Mouse (Mus musculus): ENCODE results near the gene Hoxa4. TPM values are rescaled to one million over a fixed set of nuclear protein-coding genes. Genes with fewer than 3 reads are reported as not detected.

The Hoxa4 gene
- polyA plus RNA-seq, 1 experiment from 2014 or later, result 7.1 TPM

GRCm38 (mm10) chr6:52203371-52204049, 12.0 kb upstream of the Hoxa4 start:
- H3K36me3 ChIP-seq, result peaks cover 48% of the 10 kb centered on the region
- peak; percentile 49 for ATAC-seq (ENCODE audit: low FRiP score, low read depth)
- H3K4me2 ChIP-seq (replicated peaks), result peak overlapping the region; percentile 99
- peak overlapping the region; percentile 99 for H3K27ac ChIP-seq
- H3K9ac ChIP-seq, result peak overlapping the region; percentile 100
- H3K4me3 ChIP-seq, result peak overlapping the region; percentile 92
- WGBS, result under 1% methylated on average over 46 of the region's 46 CpGs
- no peaks in the 10 kb centered on the region for H3K9me3 ChIP-seq
- no peaks in the 10 kb centered on the region for H3K27me3 ChIP-seq (replicated peaks)
- peaks cover 82% of the 10 kb centered on the region for H3K4me1 ChIP-seq

GRCm38 (mm10) chr6:52203121-52203370, 11.5 kb upstream of the Hoxa4 start:
- Histone ChIP-seq H3K4me2 (replicated peaks) (peak overlapping the region; percentile 99), H3K4me1 (peaks cover 83% of the 10 kb centered on the region), H3K36me3 (peaks cover 48% of the 10 kb centered on the region), H3K4me3 (peak overlapping the region; percentile 92), H3K27ac (peak overlapping the region; percentile 99), H3K9ac (peak overlapping the region; percentile 100), H3K9me3 (no peaks in the 10 kb centered on the region), H3K27me3 (replicated peaks) (no peaks in the 10 kb centered on the region)
- no peak for ATAC-seq (ENCODE audit: low FRiP score, low read depth)
- WGBS, result 2% methylated on average over 10 of the region's 10 CpGs

GRCm38 (mm10) chr6:52202362-52203120, 11.0 kb upstream of the Hoxa4 start:
- H3K27ac ChIP-seq, result peak overlapping the region; percentile 99
- H3K4me2 ChIP-seq (replicated peaks), result peak overlapping the region; percentile 99

GRCm38 (mm10) chr6:52201269-52201668, 9.7 kb upstream of the Hoxa4 start:
- no peak for ATAC-seq (ENCODE audit: low FRiP score, low read depth)
- Histone ChIP-seq H3K36me3 (peaks cover 45% of the 10 kb centered on the region), H3K9ac (peak overlapping the region; percentile 100), H3K4me1 (peaks cover 84% of the 10 kb centered on the region), H3K27me3 (replicated peaks) (no peaks in the 10 kb centered on the region), H3K4me2 (replicated peaks) (peak overlapping the region; percentile 99), H3K9me3 (no peaks in the 10 kb centered on the region), H3K4me3 (peak overlapping the region; percentile 41), H3K27ac (peak overlapping the region; percentile 80)
- WGBS, result 4% methylated on average over 1 of the region's 1 CpGs

More at GRCm38 (mm10) chr6:52202362-52203120, 11.0 kb upstream of the Hoxa4 start:
- WGBS, result 3% methylated on average over 22 of the region's 22 CpGs
- Histone ChIP-seq H3K9me3 (no peaks in the 10 kb centered on the region), H3K4me1 (peaks cover 84% of the 10 kb centered on the region), H3K27me3 (replicated peaks) (no peaks in the 10 kb centered on the region), H3K9ac (peak overlapping the region; percentile 100), H3K4me3 (peak overlapping the region; percentile 92), H3K36me3 (peaks cover 48% of the 10 kb centered on the region)
- ATAC-seq (ENCODE audit: low FRiP score, low read depth), result no peak

- H3K27me3 ChIP-seq (replicated peaks), result no peaks in the 10 kb centered on the region
- H3K9ac ChIP-seq, result peak overlapping the region; percentile 100
- H3K27ac ChIP-seq, result peak overlapping the region; percentile 80
Observed at GRCm38 (mm10) chr6:52200751-52201250, 9.2 kb upstream of the Hoxa4 start.

GRCm38 (mm10) chr6:52200073-52200750, 8.7 kb upstream of the Hoxa4 start:
- Histone ChIP-seq H3K4me1 (peaks cover 82% of the 10 kb centered on the region), H3K4me2 (replicated peaks) (peak overlapping the region; percentile 99), H3K4me3 (peak overlapping the region; percentile 41), H3K9ac (peak overlapping the region; percentile 100), H3K27ac (peak overlapping the region; percentile 80), H3K9me3 (no peaks in the 10 kb centered on the region), H3K36me3 (peaks cover 35% of the 10 kb centered on the region), H3K27me3 (replicated peaks) (no peaks in the 10 kb centered on the region)
- 3% methylated on average over 30 of the region's 30 CpGs for WGBS
- no peak for ATAC-seq (ENCODE audit: low FRiP score, low read depth)

More at GRCm38 (mm10) chr6:52200751-52201250, 9.2 kb upstream of the Hoxa4 start:
- H3K4me2 ChIP-seq (replicated peaks), result peak overlapping the region; percentile 99
- 4% methylated on average over 10 of the region's 10 CpGs for WGBS
- ATAC-seq (ENCODE audit: low FRiP score, low read depth), result no peak
- H3K9me3 ChIP-seq, result no peaks in the 10 kb centered on the region
- H3K36me3 ChIP-seq, result peaks cover 41% of the 10 kb centered on the region
- peaks cover 84% of the 10 kb centered on the region for H3K4me1 ChIP-seq
- peak overlapping the region; percentile 41 for H3K4me3 ChIP-seq

- peaks cover 89% of the 10 kb centered on the region for H3K4me1 ChIP-seq
- no peaks in the 10 kb centered on the region for H3K27me3 ChIP-seq (replicated peaks)
- peak overlapping the region; percentile 99 for H3K4me2 ChIP-seq (replicated peaks)
- H3K9me3 ChIP-seq, result no peaks in the 10 kb centered on the region
- peaks cover 12% of the 10 kb centered on the region for H3K36me3 ChIP-seq
- peak; percentile 58; the same call in 1 of the 2 replicates for ATAC-seq (ENCODE audit: low FRiP score, low read depth)
- peak overlapping the region; percentile 29; the same call in 1 of the 2 replicates for H3K4me3 ChIP-seq
- peak overlapping the region; percentile 87 for H3K27ac ChIP-seq
- under 1% methylated on average over 10 of the region's 10 CpGs for WGBS
- H3K9ac ChIP-seq, result peak overlapping the region; percentile 100
Observed at GRCm38 (mm10) chr6:52197271-52197670, 5.7 kb upstream of the Hoxa4 start.

- peaks cover 12% of the 10 kb centered on the region for H3K36me3 ChIP-seq
- H3K9ac ChIP-seq, result peak overlapping the region; percentile 100
- peaks cover 89% of the 10 kb centered on the region for H3K4me1 ChIP-seq
- peak overlapping the region; percentile 87 for H3K27ac ChIP-seq
- WGBS, result 4% methylated on average over 9 of the region's 9 CpGs
- no peak for ATAC-seq (ENCODE audit: low FRiP score, low read depth)
- H3K4me3 ChIP-seq, result peak overlapping the region; percentile 29; the same call in 1 of the 2 replicates
- H3K27me3 ChIP-seq (replicated peaks), result no peaks in the 10 kb centered on the region
- H3K4me2 ChIP-seq (replicated peaks), result peak overlapping the region; percentile 99
- H3K9me3 ChIP-seq, result no peaks in the 10 kb centered on the region
Observed at GRCm38 (mm10) chr6:52196811-52197210, 5.3 kb upstream of the Hoxa4 start.

GRCm38 (mm10) chr6:52194690-52195089, 3.1 kb upstream of the Hoxa4 start:
- ATAC-seq (ENCODE audit: low FRiP score, low read depth), result no peak
- Histone ChIP-seq H3K9me3 (no peaks in the 10 kb centered on the region), H3K27ac (peak overlapping the region; percentile 88), H3K9ac (peak overlapping the region; percentile 100), H3K4me3 (peak overlapping the region; percentile 7; the same call in 1 of the 2 replicates), H3K36me3 (peaks cover 4% of the 10 kb centered on the region), H3K4me1 (peaks cover 86% of the 10 kb centered on the region), H3K27me3 (replicated peaks) (no peaks in the 10 kb centered on the region), H3K4me2 (replicated peaks) (peak overlapping the region; percentile 99)
- WGBS, result 3% methylated on average over 10 of the region's 10 CpGs

- H3K4me3 ChIP-seq, result peak overlapping the region; percentile 76
- H3K27ac ChIP-seq, result peak overlapping the region; percentile 97
- peak overlapping the region; percentile 100 for H3K9ac ChIP-seq
- H3K4me2 ChIP-seq (replicated peaks), result peak overlapping the region; percentile 99
- no peaks in the 10 kb centered on the region for H3K27me3 ChIP-seq (replicated peaks)
- H3K36me3 ChIP-seq, result peaks cover 13% of the 10 kb centered on the region
- ATAC-seq (ENCODE audit: low FRiP score, low read depth), result peak; percentile 60
- WGBS, result under 1% methylated on average over 45 of the region's 55 CpGs
- H3K4me1 ChIP-seq, result peaks cover 90% of the 10 kb centered on the region
- no peaks in the 10 kb centered on the region for H3K9me3 ChIP-seq
Observed at GRCm38 (mm10) chr6:52191860-52192550, 452 bp upstream of the Hoxa4 start.

GRCm38 (mm10) chr6:52190410-52190809, 1.1 kb downstream of the Hoxa4 start:
- H3K9ac ChIP-seq, result peak overlapping the region; percentile 100
- peak overlapping the region; percentile 76 for H3K4me3 ChIP-seq
- WGBS, result under 1% methylated on average over 23 of the region's 23 CpGs

More at GRCm38 (mm10) chr6:52190410-52190809, 1.1 kb downstream of the Hoxa4 start:
- 0 out of 2 replicates have a peak, but pooled peaks have one; percentile 8 for ATAC-seq (ENCODE audit: low FRiP score, low read depth)
- peak overlapping the region; percentile 100 for H3K27ac ChIP-seq
- H3K36me3 ChIP-seq, result peaks cover 13% of the 10 kb centered on the region
- peaks cover 91% of the 10 kb centered on the region for H3K4me1 ChIP-seq
- H3K4me2 ChIP-seq (replicated peaks), result peak overlapping the region; percentile 99
- H3K9me3 ChIP-seq, result no peaks in the 10 kb centered on the region
- no peaks in the 10 kb centered on the region for H3K27me3 ChIP-seq (replicated peaks)
